Mouse (Mus musculus) heart, postnatal 10 days (tissue): ENCODE data around the gene Slc6a21. TPM values are rescaled to one million over a fixed set of nuclear protein-coding genes. Genes with fewer than 3 reads are reported as not detected.
"Not testable (repeated sequence)": the region's sequence is repeated elsewhere in the genome, so short reads cannot be mapped to it uniquely, and the experiment has no call there.

Source experiments
- DNase-seq, 2 experiments: peaks; one replicate each; pipeline ENCODE4 v3.0.0; 2021
- intact Hi-C: fragments of 180-260 bp; cut with DNase I; formaldehyde crosslinking; loops from one replicate; pipeline ENCODE4 v1.15.1; 2025
- total RNA-seq, 2 experiments: library from RNA; stranded (reverse); gene quantifications; 2 replicates each; pipeline ENCODE4 v1.2.3; 2021

Gene Slc6a21
- total RNA-seq, 2 experiments from 2014 or later: not detected

- intact Hi-C loops: no loop called here
- DNase-seq: no peak
These were observed 23.5 kb upstream of the Slc6a21 start for GRCm38 (mm10) chr7:45253806-45254205.

GRCm38 (mm10) chr7:45255822-45256221, 21.5 kb upstream of the Slc6a21 start:
- DNase-seq: peak; percentile 36 to 43
- intact Hi-C loops: not testable (repeated sequence)

- intact Hi-C loops: no loop called here
- no peak for DNase-seq
These were observed 20.1 kb upstream of the Slc6a21 start for GRCm38 (mm10) chr7:45257063-45257840.

- intact Hi-C loops: no loop called here
- DNase-seq: no peak
These were observed 18.0 kb upstream of the Slc6a21 start for GRCm38 (mm10) chr7:45259281-45259680.

- intact Hi-C loops: no loop called here
- peak; percentile 34 to 35 for DNase-seq
These were observed 15.0 kb upstream of the Slc6a21 start for GRCm38 (mm10) chr7:45262266-45262665.

- intact Hi-C loops: no loop called here
These were observed 14.2 kb upstream of the Slc6a21 start for GRCm38 (mm10) chr7:45263006-45263607.

GRCm38 (mm10) chr7:45264348-45264747, 13.0 kb upstream of the Slc6a21 start:
- intact Hi-C loops: no loop called here
- no peak for DNase-seq

More at GRCm38 (mm10) chr7:45263006-45263607, 14.2 kb upstream of the Slc6a21 start:
- DNase-seq: no peak

GRCm38 (mm10) chr7:45265518-45265917, 11.8 kb upstream of the Slc6a21 start:
- no peak for DNase-seq
- intact Hi-C loops: no loop called here

GRCm38 (mm10) chr7:45272786-45273412, 4.4 kb upstream of the Slc6a21 start:
- DNase-seq: no peak
- intact Hi-C loops: no loop called here

GRCm38 (mm10) chr7:45273672-45274071, 3.6 kb upstream of the Slc6a21 start:
- intact Hi-C loops: loop anchor here (2.0 kb wide), 1 partner anchor 25 kb away; no protein-coding TSS in a partner anchor
- DNase-seq: no peak

- intact Hi-C loops: no loop called here
- DNase-seq: no peak
These were observed 9.2 kb downstream of the Slc6a21 start for GRCm38 (mm10) chr7:45286486-45286885.

- intact Hi-C loops: loop anchor here (5.0 kb wide), 2 partner anchors 49 to 214 kb away; no protein-coding TSS in a partner anchor
These were observed 19.3 kb downstream of the Slc6a21 start for GRCm38 (mm10) chr7:45296626-45297025.

GRCm38 (mm10) chr7:45297563-45297962, 20.2 kb downstream of the Slc6a21 start:
- no peak for DNase-seq
- intact Hi-C loops: loop anchor here (5.0 kb wide), 2 partner anchors 50 to 215 kb away; no protein-coding TSS in a partner anchor

More at GRCm38 (mm10) chr7:45296626-45297025, 19.3 kb downstream of the Slc6a21 start:
- no peak for DNase-seq

- intact Hi-C loops: loop anchor here (2.0 to 5.0 kb wide), 6 partner anchors 25 to 217 kb away; partner anchors contain the start of genes Slc17a7 and Snrnp70
- DNase-seq: peak; percentile 70 to 82
These were observed 22.4 kb downstream of the Slc6a21 start for GRCm38 (mm10) chr7:45299752-45300151.

- DNase-seq: peak; percentile 74 to 82
- intact Hi-C loops: loop anchor here (2.0 to 5.0 kb wide), 2 partner anchors 95 to 147 kb away; partner anchors contain the start of gene Snrnp70
These were observed 23.0 kb downstream of the Slc6a21 start for GRCm38 (mm10) chr7:45300270-45300669.

GRCm38 (mm10) chr7:45302626-45303025, 25.3 kb downstream of the Slc6a21 start:
- intact Hi-C loops: loop anchor here (5.0 kb wide), 1 partner anchor 145 kb away; no protein-coding TSS in a partner anchor

GRCm38 (mm10) chr7:45304869-45305268, 27.6 kb downstream of the Slc6a21 start:
- intact Hi-C loops: loop anchor here (5.0 kb wide), 1 partner anchor 142 kb away; no protein-coding TSS in a partner anchor

More at GRCm38 (mm10) chr7:45302626-45303025, 25.3 kb downstream of the Slc6a21 start:
- DNase-seq: no peak

GRCm38 (mm10) chr7:45305275-45305674, 28.0 kb downstream of the Slc6a21 start:
- DNase-seq: peak; percentile 38 to 79
- intact Hi-C loops: no loop called here

More at GRCm38 (mm10) chr7:45304869-45305268, 27.6 kb downstream of the Slc6a21 start:
- DNase-seq: no peak

GRCm38 (mm10) chr7:45308551-45309240, 31.4 kb downstream of the Slc6a21 start:
- intact Hi-C loops: loop anchor here (2.0 kb wide), 1 partner anchor 32 kb away; no protein-coding TSS in a partner anchor
- DNase-seq: no peak

GRCm38 (mm10) chr7:45309455-45309854, 32.1 kb downstream of the Slc6a21 start:
- intact Hi-C loops: loop anchor here (2.0 kb wide), 1 partner anchor 31 kb away; no protein-coding TSS in a partner anchor

More at GRCm38 (mm10) chr7:45309455-45309854, 32.1 kb downstream of the Slc6a21 start:
- peak; percentile 51 to 75 for DNase-seq
